Mouse (Mus musculus) lung, adult 2 months (tissue): ENCODE data around the gene Fam135a. TPM values are rescaled to one million over a fixed set of nuclear protein-coding genes. Genes with fewer than 3 reads are reported as not detected.
A peak's percentile ranks its signal among the peaks of the same experiment; 100 is the strongest.

Source experiments
- DNase-seq: peaks from one replicate; pipeline ENCODE4 v3.0.0; 2022
- H3K4me1 ChIP-seq: fragments of 200-500 bp; 2 replicates; pipeline ENCODE4 v1.6.1; 2011; ENCODE audit warnings: low read length; ENCODE audit not compliant: control insufficient read depth, insufficient read depth
- H3K4me3 ChIP-seq: fragments of 200-500 bp; replicated peaks from 2 replicates; pipeline ENCODE3; 2011; ENCODE audit warnings: low read depth, mild to moderate bottlenecking, control low read depth, low read length; ENCODE audit errors: extremely low read depth
- CTCF ChIP-seq: fragments of 200-500 bp; IDR thresholded peaks from 2 replicates; pipeline ENCODE4 v1.5.1; 2011; ENCODE audit warnings: mild to moderate bottlenecking, low read length, control low read depth; ENCODE audit not compliant: insufficient read depth
- POLR2A ChIP-seq: fragments of 200-500 bp; IDR thresholded peaks from 2 replicates; pipeline ENCODE4 v1.6.1; 2011; ENCODE audit warnings: low read depth, mild to moderate bottlenecking, control low read depth, low read length, borderline replicate concordance; ENCODE audit errors: extremely low read depth
- WGBS: fragments of 180-500 bp; shearing (Covaris S2); methylation state at CpG from one replicate; pipeline ENCODE4 v1.1.7; 2018; 5-methylcytosine and 5-hydroxymethylcytosine counted together
- polyA plus RNA-seq: library from polyadenylated mRNA; depleted of rRNA; stranded (reverse); fragments of >200 nt; gene quantifications from 2 replicates; pipeline ENCODE4 v1.2.3, GENCODE M21; 2012; rRNA removed

Fam135a gene
- polyA plus RNA-seq, result 4.5 and 7.9 TPM in 2 replicates

DNA sequence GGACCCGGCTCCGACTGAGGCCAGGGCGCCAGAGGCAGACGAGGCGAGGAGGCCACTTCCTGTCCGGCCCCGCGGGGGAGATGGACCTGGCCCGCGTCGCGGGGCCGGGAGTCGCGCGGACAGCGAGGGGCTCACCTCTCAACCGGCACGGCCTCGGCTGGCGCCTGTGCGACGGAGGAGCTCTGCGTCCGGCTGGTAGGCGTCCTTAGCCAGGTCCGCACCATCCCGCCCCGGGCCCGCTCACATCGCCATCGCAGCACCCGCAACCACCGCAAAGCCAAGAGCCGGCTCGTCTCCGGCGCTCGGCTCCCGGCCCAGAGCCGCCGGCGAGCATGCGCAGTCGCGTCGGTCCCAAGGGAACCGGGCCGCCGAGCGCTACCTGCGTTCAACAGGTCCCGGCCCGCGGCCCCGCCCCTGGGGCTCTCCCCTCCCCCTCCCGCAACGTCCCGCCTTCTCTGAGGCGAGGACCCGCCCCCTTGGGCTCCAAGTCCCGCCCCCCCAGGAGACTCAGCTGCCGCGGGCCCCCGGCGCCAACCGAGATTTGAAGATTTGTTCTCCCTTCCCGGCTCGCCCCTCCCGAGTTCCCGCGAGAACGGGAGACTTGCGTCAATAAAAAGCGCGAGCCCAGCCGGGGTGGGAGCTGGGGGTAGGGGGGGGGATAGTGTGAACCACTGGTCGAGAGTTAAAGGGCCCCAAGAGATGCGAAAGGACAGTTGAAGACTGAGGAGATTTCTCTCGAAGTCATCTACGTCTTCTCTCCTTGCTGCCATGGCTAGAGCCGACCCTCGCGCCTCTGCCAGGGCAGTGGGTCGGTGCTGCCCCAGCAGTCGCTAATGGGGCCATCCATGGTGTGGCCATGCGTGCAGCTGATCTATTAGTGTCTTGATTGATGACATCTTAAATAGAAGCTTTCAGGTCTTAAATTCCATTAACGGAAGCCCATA, at the start of gene Fam135a:
Gene Fam135a (minus strand): TSS at position 416 of the 944 bp plus-strand sequence.
- H3K4me3 ChIP-seq, result peak within 1 kb of the TSS; percentile 75
- DNase-seq, result peak; percentile 87
- WGBS, result 1% methylated on average over 86 of the region's 88 CpGs
- H3K4me1 ChIP-seq, result peaks cover 8% of the 10 kb centered on the region; the same call in 1 of the 2 replicates
- TF ChIP-seq POLR2A (peak; percentile 23; the same call in 1 of the 2 replicates), CTCF (no peak)

DNA sequence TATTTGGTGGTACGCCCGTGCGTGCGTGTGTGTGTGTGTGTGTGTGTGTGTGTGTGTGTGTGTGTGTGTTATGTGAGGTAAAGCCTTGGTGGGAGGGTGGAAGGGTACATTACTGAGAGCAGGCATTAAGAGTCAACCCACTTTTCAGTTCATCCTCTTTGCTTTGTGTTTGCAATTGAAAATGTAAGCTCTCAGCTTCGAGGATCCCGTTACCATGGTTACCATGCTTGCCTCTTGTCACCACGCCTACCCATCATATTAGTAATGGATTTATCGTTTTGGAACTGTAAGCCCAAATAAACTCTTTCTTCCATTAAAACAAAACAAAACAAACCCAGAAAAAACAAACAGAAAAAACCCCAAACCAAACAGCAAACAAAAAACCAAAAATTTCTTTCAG, 43.4 kb upstream of the Fam135a start:
- Histone ChIP-seq H3K4me3 (no peak overlapping the region), H3K4me1 (no peaks in the 10 kb centered on the region)
- WGBS, result 82% methylated on average over 8 of the region's 8 CpGs
- DNase-seq, result no peak
- TF ChIP-seq POLR2A, result no peak

DNA sequence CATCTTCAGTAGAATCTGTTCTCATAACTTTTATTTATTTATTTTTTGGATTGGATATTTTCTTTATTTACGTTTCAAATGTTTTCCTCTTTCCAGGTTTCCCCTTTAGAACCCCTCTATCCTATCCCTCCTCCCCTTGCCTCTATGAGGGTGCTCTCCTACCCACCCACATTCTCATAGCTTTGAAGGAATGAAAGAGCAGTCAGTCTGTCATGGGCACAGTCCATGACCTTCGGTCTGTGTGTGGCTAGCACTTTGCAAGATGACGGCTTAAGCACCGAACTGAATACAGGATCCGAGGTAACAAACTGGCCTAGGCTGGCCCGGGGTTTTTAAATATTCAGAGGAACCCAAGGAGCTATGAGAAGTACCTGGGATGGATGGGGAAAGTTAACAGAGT, 40.4 kb upstream of the Fam135a start:
- Histone ChIP-seq H3K4me1 (no peaks in the 10 kb centered on the region), H3K4me3 (no peak overlapping the region)
- no peak for DNase-seq
- no peak for TF ChIP-seq POLR2A
- TF ChIP-seq CTCF, result no peak
- 80% methylated on average over 6 of the region's 6 CpGs for WGBS

DNA sequence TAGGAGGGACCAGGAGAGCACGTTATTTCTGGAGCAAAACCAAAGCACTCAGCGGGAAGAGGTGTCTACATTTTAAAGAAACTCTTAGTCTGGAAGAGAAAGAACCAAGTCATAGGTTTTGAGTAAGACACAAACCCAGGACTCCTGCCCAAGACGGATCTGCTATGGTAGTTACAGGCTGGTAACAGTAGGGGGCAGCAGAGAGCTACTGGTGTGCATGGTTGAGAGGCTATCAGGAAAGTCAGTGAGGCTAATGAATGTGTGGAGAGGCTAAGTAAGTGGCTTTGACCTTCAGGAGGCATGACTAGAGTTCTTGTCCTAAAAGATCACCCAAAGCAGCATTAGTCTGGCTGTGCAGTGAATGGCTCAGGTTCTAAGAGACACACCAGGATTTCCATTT, 37.0 kb upstream of the Fam135a start:
- WGBS, result 2% methylated on average over 3 of the region's 3 CpGs
- TF ChIP-seq POLR2A (no peak), CTCF (peak; percentile 78)
- Histone ChIP-seq H3K4me1 (no peaks in the 10 kb centered on the region), H3K4me3 (no peak overlapping the region)
- DNase-seq, result peak; percentile 49

DNA sequence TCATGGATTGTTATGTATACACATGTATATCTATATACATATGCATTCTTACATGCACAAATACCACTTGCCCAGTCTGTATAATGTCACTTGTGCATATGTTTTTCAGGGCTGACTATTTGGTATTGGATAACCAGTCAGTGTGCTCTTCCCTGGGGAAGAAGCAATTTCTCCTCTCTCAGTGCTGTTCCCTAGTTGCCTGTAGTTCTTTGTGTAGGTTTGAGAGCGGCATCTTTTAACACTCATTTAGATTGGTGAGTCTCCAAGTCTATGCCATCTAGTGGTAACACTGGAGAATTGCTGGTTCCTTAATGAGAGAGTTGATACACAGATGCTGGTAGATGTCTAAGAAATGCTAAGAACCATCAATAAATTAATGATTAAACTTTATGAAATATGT, 34.7 kb upstream of the Fam135a start:
- H3K4me1 ChIP-seq, result no peaks in the 10 kb centered on the region
- WGBS, result 3% methylated on average over 1 of the region's 1 CpGs
- TF ChIP-seq CTCF (peak; percentile 47; the same call in 1 of the 2 replicates), POLR2A (no peak)
- no peak for DNase-seq
- no peak overlapping the region for H3K4me3 ChIP-seq

DNA sequence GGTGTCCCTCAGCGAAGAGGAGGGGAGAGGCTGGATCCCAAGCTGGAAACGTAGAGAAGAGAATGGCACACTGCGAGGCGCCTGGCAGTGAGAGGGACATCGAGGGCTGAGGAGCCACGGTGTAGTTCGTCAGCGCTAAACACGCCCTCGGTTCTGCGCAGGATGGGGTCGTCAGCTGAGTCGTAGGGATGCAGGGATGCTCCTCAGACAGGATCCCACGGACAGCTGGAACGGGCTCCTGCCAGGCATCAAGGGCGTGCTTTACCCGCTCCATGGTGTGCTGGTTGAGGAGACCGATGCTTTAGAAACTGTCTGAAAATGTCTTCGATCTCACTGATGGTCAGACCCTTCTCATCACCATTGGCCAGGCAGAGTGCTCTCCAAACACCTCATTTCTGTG, 33.7 kb upstream of the Fam135a start:
- TF ChIP-seq POLR2A, result no peak
- no peak for TF ChIP-seq CTCF
- no peaks in the 10 kb centered on the region for H3K4me1 ChIP-seq
- 46% methylated on average over 19 of the region's 19 CpGs for WGBS
- no peak overlapping the region for H3K4me3 ChIP-seq
- DNase-seq, result no peak

DNA sequence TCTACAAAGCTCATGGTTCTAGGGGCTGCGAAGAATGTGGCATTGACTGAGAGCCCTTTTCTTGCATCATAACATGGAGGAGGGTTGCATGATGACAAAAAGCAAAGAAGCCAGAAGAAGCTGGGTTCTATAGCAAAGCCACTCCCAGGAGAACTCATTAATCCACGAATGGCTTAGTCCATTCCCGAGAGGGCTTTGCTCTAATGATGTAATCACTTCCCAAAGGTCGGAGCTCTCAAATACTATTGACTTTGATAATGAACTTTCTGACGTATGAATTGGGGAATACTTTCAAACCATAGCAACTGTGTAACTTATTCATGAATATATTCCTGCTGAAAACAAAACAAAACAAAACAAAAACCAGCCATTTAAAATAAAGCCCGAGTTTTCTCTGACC, 27.7 kb upstream of the Fam135a start:
- 57% methylated on average over 6 of the region's 6 CpGs for WGBS
- Histone ChIP-seq H3K4me1 (no peaks in the 10 kb centered on the region), H3K4me3 (no peak overlapping the region)
- DNase-seq, result no peak
- TF ChIP-seq POLR2A (no peak), CTCF (no peak)

DNA sequence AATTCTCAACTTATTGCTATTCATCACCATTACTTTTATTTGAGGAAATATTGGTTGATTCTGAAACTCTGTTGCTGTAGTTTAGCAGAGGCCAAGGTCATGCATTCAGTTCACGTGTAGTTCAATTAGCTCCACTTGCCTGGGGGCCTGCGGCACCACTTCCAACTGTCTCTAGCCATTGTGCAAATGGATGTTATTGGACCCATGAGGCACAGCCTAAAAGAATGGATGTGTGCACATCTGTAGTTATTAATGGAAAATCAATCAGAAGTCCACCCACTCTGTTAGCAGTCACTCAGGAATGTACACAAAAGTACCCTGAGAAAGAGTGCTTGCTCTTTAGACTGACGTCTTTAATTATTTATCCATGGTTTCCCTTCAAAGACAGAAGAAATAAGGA, 24.5 kb upstream of the Fam135a start:
- WGBS, result 61% methylated on average over 3 of the region's 3 CpGs
- H3K4me1 ChIP-seq, result no peaks in the 10 kb centered on the region
- H3K4me3 ChIP-seq, result no peak overlapping the region
- no peak for DNase-seq
- TF ChIP-seq POLR2A (no peak), CTCF (no peak)

DNA sequence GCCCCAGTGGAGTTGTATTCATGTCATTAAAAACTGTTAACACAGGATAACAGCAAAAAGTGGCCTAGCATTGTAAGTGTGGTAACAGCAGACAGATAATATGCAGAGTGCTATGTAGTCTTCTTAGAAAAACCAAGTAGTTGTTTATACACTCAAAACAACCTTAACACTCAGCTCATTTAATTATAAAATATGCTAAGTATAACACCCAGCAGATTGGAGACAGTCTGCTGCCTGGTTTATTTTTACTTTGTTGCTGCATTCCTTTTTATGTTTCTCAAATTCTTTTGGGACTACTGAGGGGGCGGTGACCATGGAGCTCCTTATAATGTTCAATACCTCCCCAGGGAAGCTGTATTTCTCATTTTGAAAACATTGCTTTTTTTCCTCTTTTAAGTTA, 22.4 kb upstream of the Fam135a start:
- H3K4me1 ChIP-seq, result no peaks in the 10 kb centered on the region
- no peak overlapping the region for H3K4me3 ChIP-seq
- no peak for DNase-seq
- TF ChIP-seq CTCF, result no peak
- no peak for TF ChIP-seq POLR2A
- 95% methylated on average over 1 of the region's 1 CpGs for WGBS
